Comparison of ENCODE assay signal across 15 mouse cellular contexts in genomic region chr11:88485088-88485487, GRCm38 (mm10).
DNase-seq lines count a peak whose midpoint lies in the region; ATAC-seq lines count a peak whose summit lies in the region.
"Had no signal": no experiment of that assay in that cellular context is flagged by ENCODE, and none has a peak within 500 bp of the region (broad histone marks: within the 10 kb centered on the region; RNA-seq: fewer than 3 reads in every experiment).

No protein-coding gene starts in this region.

- no peak overlapping the region for H3K4me3 ChIP-seq in forebrain, embryonic 12.5 days (replicated peaks)
- H3K4me3 ChIP-seq in forebrain, embryonic 15.5 days: no peak overlapping the region
- H3K4me3 ChIP-seq in intestine, embryonic 15.5 days (replicated peaks): no peak overlapping the region
- no peak overlapping the region for H3K4me3 ChIP-seq in intestine, embryonic 16.5 days (ENCODE audit: low read length)
- no peak overlapping the region for H3K4me3 ChIP-seq in forebrain, embryonic 13.5 days
- no peak overlapping the region for H3K4me3 ChIP-seq in midbrain, embryonic 13.5 days (replicated peaks)
- H3K4me3 ChIP-seq: liver, embryonic 12.5 days had no signal

- H3K4me1 ChIP-seq in forebrain, embryonic 12.5 days: peaks cover 87% of the 10 kb centered on the region
- H3K4me1 ChIP-seq in forebrain, embryonic 15.5 days: peaks cover 75% of the 10 kb centered on the region
- peaks cover 32% of the 10 kb centered on the region for H3K4me1 ChIP-seq in intestine, embryonic 15.5 days (replicated peaks)
- peaks cover 35% of the 10 kb centered on the region for H3K4me1 ChIP-seq in intestine, embryonic 16.5 days (ENCODE audit: control insufficient read depth, insufficient read depth, low read length)
- peaks cover 94% of the 10 kb centered on the region for H3K4me1 ChIP-seq in forebrain, embryonic 13.5 days
- peaks cover 86% of the 10 kb centered on the region for H3K4me1 ChIP-seq in midbrain, embryonic 13.5 days (replicated peaks)

- H3K27me3 ChIP-seq in forebrain, embryonic 12.5 days: no peaks in the 10 kb centered on the region
- H3K27me3 ChIP-seq in forebrain, embryonic 15.5 days: no peaks in the 10 kb centered on the region
- H3K27me3 ChIP-seq in intestine, embryonic 15.5 days (replicated peaks): no peaks in the 10 kb centered on the region
- H3K27me3 ChIP-seq in intestine, embryonic 16.5 days (replicated peaks; ENCODE audit: control insufficient read depth, insufficient read depth, low read length): no peaks in the 10 kb centered on the region
- no peaks in the 10 kb centered on the region for H3K27me3 ChIP-seq in forebrain, embryonic 13.5 days
- no peaks in the 10 kb centered on the region for H3K27me3 ChIP-seq in midbrain, embryonic 13.5 days
- H3K27me3 ChIP-seq: liver, embryonic 12.5 days had no signal

- no peak overlapping the region for H3K9ac ChIP-seq in forebrain, embryonic 12.5 days
- H3K9ac ChIP-seq in forebrain, embryonic 15.5 days (replicated peaks): no peak overlapping the region
- H3K9ac ChIP-seq in intestine, embryonic 15.5 days: no peak overlapping the region
- no peak overlapping the region for H3K9ac ChIP-seq in intestine, embryonic 16.5 days (ENCODE audit: low read depth, low read length)
- H3K9ac ChIP-seq in forebrain, embryonic 13.5 days: no peak overlapping the region
- no peak overlapping the region for H3K9ac ChIP-seq in midbrain, embryonic 13.5 days (replicated peaks)
- H3K9ac ChIP-seq: liver, embryonic 12.5 days had no signal

- H3K9me3 ChIP-seq in forebrain, embryonic 12.5 days: no peaks in the 10 kb centered on the region
- no peaks in the 10 kb centered on the region for H3K9me3 ChIP-seq in forebrain, embryonic 15.5 days
- H3K9me3 ChIP-seq in intestine, embryonic 15.5 days: no peaks in the 10 kb centered on the region
- no peaks in the 10 kb centered on the region for H3K9me3 ChIP-seq in intestine, embryonic 16.5 days (ENCODE audit: control insufficient read depth, low read length)
- no peaks in the 10 kb centered on the region for H3K9me3 ChIP-seq in forebrain, embryonic 13.5 days (replicated peaks)
- H3K9me3 ChIP-seq in midbrain, embryonic 13.5 days: no peaks in the 10 kb centered on the region
- H3K9me3 ChIP-seq: liver, embryonic 12.5 days had no signal

- peak overlapping the region; percentile 77 for H3K27ac ChIP-seq in forebrain, embryonic 12.5 days
- H3K27ac ChIP-seq in forebrain, embryonic 15.5 days (replicated peaks): no peak overlapping the region
- peak overlapping the region; percentile 13; the same call in 1 of the 2 replicates for H3K27ac ChIP-seq in intestine, embryonic 15.5 days
- no peak overlapping the region for H3K27ac ChIP-seq in intestine, embryonic 16.5 days (ENCODE audit: low read length)
- H3K27ac ChIP-seq in forebrain, embryonic 13.5 days: peak overlapping the region; percentile 96
- peak overlapping the region; percentile 96 for H3K27ac ChIP-seq in midbrain, embryonic 13.5 days
- H3K27ac ChIP-seq: liver, embryonic 12.5 days had no signal

- no peak for DNase-seq in liver
- DNase-seq in adrenal gland, adult (ENCODE audit: inconsistent age in 2 of 2, low spot score in 1 of 2): no peak
- DNase-seq: cerebellum, adult 9-10 months; gastrocnemius, postnatal 25 days; kidney, postnatal 10 days; lung, postnatal 36 days; right cerebral cortex, postnatal 14 days; thymus, postnatal 25 days had no signal

- ATAC-seq in forebrain, embryonic 12.5 days (ENCODE audit: low FRiP score): no peak
- no peak for ATAC-seq in forebrain, embryonic 15.5 days (replicated peaks)
- no peak for ATAC-seq in intestine, embryonic 15.5 days
- no peak for ATAC-seq in intestine, embryonic 16.5 days
- no peak for ATAC-seq in forebrain, embryonic 13.5 days
- ATAC-seq in midbrain, embryonic 13.5 days: no peak
- ATAC-seq: liver, embryonic 12.5 days had no signal

- H3K4me2 ChIP-seq in forebrain, embryonic 12.5 days: no peak overlapping the region
- no peak overlapping the region for H3K4me2 ChIP-seq in forebrain, embryonic 15.5 days (replicated peaks)
- no peak overlapping the region for H3K4me2 ChIP-seq in intestine, embryonic 15.5 days (replicated peaks)
- no peak overlapping the region for H3K4me2 ChIP-seq in intestine, embryonic 16.5 days (ENCODE audit: low read depth, low read length)
- H3K4me2 ChIP-seq in forebrain, embryonic 13.5 days: no peak overlapping the region
- no peak overlapping the region for H3K4me2 ChIP-seq in midbrain, embryonic 13.5 days (replicated peaks)
- H3K4me2 ChIP-seq: liver, embryonic 12.5 days had no signal

- no peaks in the 10 kb centered on the region for H3K36me3 ChIP-seq in forebrain, embryonic 12.5 days (replicated peaks)
- H3K36me3 ChIP-seq in forebrain, embryonic 15.5 days: no peaks in the 10 kb centered on the region
- H3K36me3 ChIP-seq in intestine, embryonic 15.5 days: no peaks in the 10 kb centered on the region
- no peaks in the 10 kb centered on the region; the same call in 1 of the 2 replicates for H3K36me3 ChIP-seq in intestine, embryonic 16.5 days (ENCODE audit: control insufficient read depth, insufficient read depth, low read length)
- no peaks in the 10 kb centered on the region for H3K36me3 ChIP-seq in forebrain, embryonic 13.5 days (ENCODE audit: poor library complexity, severe bottlenecking)
- no peaks in the 10 kb centered on the region for H3K36me3 ChIP-seq in midbrain, embryonic 13.5 days

- 46% methylated on average over 4 of the region's 4 CpGs for WGBS in forebrain, embryonic 12.5 days
- 39% methylated on average over 4 of the region's 4 CpGs for WGBS in forebrain, embryonic 15.5 days
- 53% methylated on average over 4 of the region's 4 CpGs for WGBS in intestine, embryonic 15.5 days
- WGBS in intestine, embryonic 16.5 days: 40% methylated on average over 4 of the region's 4 CpGs
- 48% methylated on average over 4 of the region's 4 CpGs for WGBS in forebrain, embryonic 13.5 days
- WGBS in midbrain, embryonic 13.5 days: 17% methylated on average over 4 of the region's 4 CpGs

Comparison
In these comparisons a context has a peak if more than half of its experiments do, and no peak if none do; other contexts are left out.
1. H3K27ac ChIP-seq: peak in forebrain, embryonic 12.5 days (single experiment), intestine, embryonic 15.5 days (single experiment), forebrain, embryonic 13.5 days (single experiment) and midbrain, embryonic 13.5 days (single experiment); none in forebrain, embryonic 15.5 days (single experiment) and intestine, embryonic 16.5 days (single experiment).